Mouse (Mus musculus): ENCODE results near the gene Hist1h3c.

GRCm38 (mm10) chr13:23763586-23764323 is 18.4 kb upstream of the Hist1h3c start, which contains the start of gene Hist1h1a:
- TF ChIP-seq POLR2A (IDR thresholded peaks at IDR 0.05; ENCODE audit: borderline replicate concordance, extremely low read depth, low read depth, low read length) (peak; percentile 77; the same call in 1 of the 2 replicates), CTCF (IDR thresholded peaks at IDR 0.05; ENCODE audit: insufficient read depth, low read length) (no peak)
